ENCODE assay signal across 8 mouse cellular contexts in genomic region chr16:23225069-23225721, GRCm38 (mm10). TPM values are rescaled to one million over a fixed set of nuclear protein-coding genes. Genes with fewer than 3 reads are reported as not detected.
DNase-seq lines count a peak whose midpoint lies in the region; ATAC-seq and TF ChIP-seq lines count a peak whose summit lies in the region.

No protein-coding gene starts in this region.

- TF ChIP-seq POLR2A in bone marrow macrophage, adult 2 months (IDR thresholded peaks at IDR 0.05; ENCODE audit: borderline replicate concordance, low read depth, low read length) = no peak

- H3K36me3 ChIP-seq in neural tube, embryonic 11.5 days (ENCODE audit: control insufficient read depth, insufficient read depth, low read length) = no peaks in the 10 kb centered on the region
- H3K36me3 ChIP-seq in liver, embryonic 13.5 days = no peaks in the 10 kb centered on the region
- H3K36me3 ChIP-seq in neural tube, embryonic 12.5 days = no peaks in the 10 kb centered on the region

- peaks cover 14% of the 10 kb centered on the region for H3K4me1 ChIP-seq in neural tube, embryonic 11.5 days (ENCODE audit: control insufficient read depth, insufficient read depth, low read length)
- peaks cover 19% of the 10 kb centered on the region for H3K4me1 ChIP-seq in bone marrow macrophage, adult 2 months (ENCODE audit: control insufficient read depth, insufficient read depth, low read length)
- H3K4me1 ChIP-seq in liver, embryonic 13.5 days (replicated peaks) = no peaks in the 10 kb centered on the region; the same call in 1 of the 2 replicates
- peaks cover 19% of the 10 kb centered on the region for H3K4me1 ChIP-seq in neural tube, embryonic 12.5 days

- peak overlapping the region; percentile 87 for H3K27ac ChIP-seq in neural tube, embryonic 11.5 days (ENCODE audit: low read depth, low read length)
- H3K27ac ChIP-seq in bone marrow macrophage, adult 2 months (ENCODE audit: insufficient read depth, low read depth, low read length) = peak overlapping the region; percentile 85
- H3K27ac ChIP-seq in liver, embryonic 13.5 days = no peak overlapping the region
- H3K27ac ChIP-seq in neural tube, embryonic 12.5 days = peak overlapping the region; percentile 79

- H3K9me3 ChIP-seq in neural tube, embryonic 11.5 days (ENCODE audit: control insufficient read depth, low read length) = no peaks in the 10 kb centered on the region
- H3K9me3 ChIP-seq in liver, embryonic 13.5 days (replicated peaks) = no peaks in the 10 kb centered on the region
- no peaks in the 10 kb centered on the region for H3K9me3 ChIP-seq in neural tube, embryonic 12.5 days

- peak; percentile 77 for DNase-seq in neural tube, embryonic 11.5 days (ENCODE audit: low spot score)
- no peak for DNase-seq in neural tube, embryonic 10.5 days (ENCODE audit: extremely low spot score, low spot score)
- peak; percentile 54 for DNase-seq in gastrocnemius, postnatal 25 days
- no peak for DNase-seq in liver, embryonic 13.5 days
- DNase-seq in thymus, postnatal 10 days (ENCODE audit: low spot score in 2 of 2) = peak; percentile 69 to 70

- H3K9ac ChIP-seq in neural tube, embryonic 11.5 days (ENCODE audit: low read length) = peak overlapping the region; percentile 98
- H3K9ac ChIP-seq in liver, embryonic 13.5 days = peak overlapping the region; percentile 60
- H3K9ac ChIP-seq in neural tube, embryonic 12.5 days = peak overlapping the region; percentile 89

- under 1% methylated on average over 46 of the region's 46 CpGs for WGBS in neural tube, embryonic 11.5 days
- under 1% methylated on average over 46 of the region's 46 CpGs for WGBS in liver, embryonic 13.5 days (ENCODE audit: insufficient replicate concordance)
- WGBS in neural tube, embryonic 12.5 days = under 1% methylated on average over 46 of the region's 46 CpGs

- ATAC-seq in neural tube, embryonic 11.5 days (ENCODE audit: insufficient read depth, low FRiP score, low TSS enrichment) = peak; percentile 78
- peak; percentile 10 for ATAC-seq in inflammation-experienced regulatory T-cells, adult 6 months
- ATAC-seq in liver, embryonic 13.5 days (ENCODE audit: low read depth) = peak; percentile 36; the same call in 1 of the 2 replicates
- peak; percentile 82 for ATAC-seq in neural tube, embryonic 12.5 days (ENCODE audit: low FRiP score, low read depth)

- no peak for TF ChIP-seq CTCF in bone marrow macrophage, adult 2 months (IDR thresholded peaks at IDR 0.05; ENCODE audit: low read depth, low read length)

- H3K4me3 ChIP-seq in neural tube, embryonic 11.5 days (ENCODE audit: low read depth, low read length) = peak overlapping the region; percentile 77
- H3K4me3 ChIP-seq in bone marrow macrophage, adult 2 months (ENCODE audit: insufficient read depth, low read length) = peak overlapping the region; percentile 95
- H3K4me3 ChIP-seq in liver, embryonic 13.5 days (replicated peaks) = peak overlapping the region; percentile 58
- H3K4me3 ChIP-seq in neural tube, embryonic 12.5 days = peak overlapping the region; percentile 66

- peak overlapping the region; percentile 92 for H3K4me2 ChIP-seq in neural tube, embryonic 11.5 days (ENCODE audit: low read depth)
- peak overlapping the region; percentile 65 for H3K4me2 ChIP-seq in liver, embryonic 13.5 days
- H3K4me2 ChIP-seq in neural tube, embryonic 12.5 days (replicated peaks) = peak overlapping the region; percentile 86

- H3K27me3 ChIP-seq in neural tube, embryonic 11.5 days (ENCODE audit: control insufficient read depth, insufficient read depth, low read length) = no peaks in the 10 kb centered on the region
- H3K27me3 ChIP-seq in liver, embryonic 13.5 days = peaks cover 72% of the 10 kb centered on the region
- no peaks in the 10 kb centered on the region for H3K27me3 ChIP-seq in neural tube, embryonic 12.5 days (replicated peaks)

RNA-seq across cellular contexts. Expression of gene St6gal1, which starts 0.7 kb away (rescaled TPM):
- polyA plus RNA-seq in neural tube, embryonic 11.5 days (2014; fragmentation: Nextera tagmentation; extraction: Ambion mirVana) = 36.3 and 39.7 TPM in 2 replicates
- polyA plus RNA-seq in bone marrow macrophage, adult 2 months (2012; ENCODE audit: insufficient read depth, insufficient read length, missing spikeins) = 66.4 and 77.2 TPM in 2 replicates
- 1 to 10 TPM; 3.4 to 3.5 TPM for total RNA-seq in gastrocnemius, postnatal 25 days (2021)
- polyA plus RNA-seq in inflammation-experienced regulatory T-cells, adult 6 months (2017; shearing (Covaris generic)) = 10 to 100 TPM; 24.7 to 67.7 (median 66.3) TPM
- polyA plus RNA-seq in liver, embryonic 13.5 days (2015; fragmentation: Nextera tagmentation; extraction: Ambion mirVana) = 7.5 and 10.1 TPM in 2 replicates
- polyA plus RNA-seq in neural tube, embryonic 12.5 days (2016; fragmentation: Nextera tagmentation; extraction: Ambion mirVana) = 42.1 and 43.5 TPM in 2 replicates

Comparison
In these comparisons a context has a peak if more than half of its experiments do, and no peak if none do; other contexts are left out.
1. DNase-seq: peak in neural tube, embryonic 11.5 days (single experiment), gastrocnemius, postnatal 25 days (single experiment) and thymus, postnatal 10 days (2 of 2); none in neural tube, embryonic 10.5 days (single experiment) and liver, embryonic 13.5 days (single experiment).
2. ATAC-seq: peak in every context shown above with its lines; median percentile 82 in neural tube, embryonic 12.5 days; 78 in neural tube, embryonic 11.5 days; 36 in liver, embryonic 13.5 days; 10 in inflammation-experienced regulatory T-cells, adult 6 months.
3. Peak in every context shown above with its lines, with median percentiles within 50 percentile points of each other: H3K4me2 ChIP-seq, H3K4me3 ChIP-seq and H3K9ac ChIP-seq.